Mouse (Mus musculus): ENCODE results near the gene Ppat. TPM values are rescaled to one million over a fixed set of nuclear protein-coding genes. Genes with fewer than 3 reads are reported as not detected.
A peak's percentile ranks its signal among the peaks of the same experiment; 100 is the strongest.
"Not testable (repeated sequence)": the region's sequence is repeated elsewhere in the genome, so short reads cannot be mapped to it uniquely, and the experiment has no call there.

Gene Ppat
- polyA plus RNA-seq, 1 experiment: 7.9 TPM

GRCm38 (mm10) chr5:76974207-76974553 is 22.8 kb upstream of the Ppat start:
- no peaks in the 10 kb centered on the region; the same call in 1 of the 2 replicates for H3K4me1 ChIP-seq (ENCODE audit: control insufficient read depth, insufficient read depth, low read length)
- TF ChIP-seq POLR2A (IDR thresholded peaks at IDR 0.05; ENCODE audit: borderline replicate concordance, insufficient read depth, low read length): no peak
- TF ChIP-seq CTCF (IDR thresholded peaks at IDR 0.05; ENCODE audit: borderline replicate concordance, insufficient read depth, low read depth, low read length): no peak
- no peak overlapping the region for H3K27ac ChIP-seq (ENCODE audit: insufficient read depth, low read length)
- DNase-seq: no peak
- H3K4me3 ChIP-seq (replicated peaks; ENCODE audit: insufficient read depth, low read depth, low read length): peak overlapping the region; percentile 70
- 2% methylated on average over 17 of the region's 17 CpGs for WGBS
- no peaks in the 10 kb centered on the region for H3K27me3 ChIP-seq (ENCODE audit: control insufficient read depth, insufficient read depth, low read length)

- no peak for DNase-seq
- Histone ChIP-seq H3K27ac (ENCODE audit: insufficient read depth, low read length) (no peak overlapping the region), H3K4me1 (ENCODE audit: control insufficient read depth, insufficient read depth, low read length) (no peaks in the 10 kb centered on the region; the same call in 1 of the 2 replicates), H3K4me3 (replicated peaks; ENCODE audit: insufficient read depth, low read depth, low read length) (peak overlapping the region; percentile 70), H3K27me3 (ENCODE audit: control insufficient read depth, insufficient read depth, low read length) (no peaks in the 10 kb centered on the region)
- TF ChIP-seq POLR2A (IDR thresholded peaks at IDR 0.05; ENCODE audit: borderline replicate concordance, insufficient read depth, low read length): no peak
- TF ChIP-seq CTCF (IDR thresholded peaks at IDR 0.05; ENCODE audit: borderline replicate concordance, insufficient read depth, low read depth, low read length): no peak
- WGBS: 67% methylated on average over 3 of the region's 3 CpGs
Measured at GRCm38 (mm10) chr5:76973488-76973887, 22.1 kb upstream of the Ppat start.

GRCm38 (mm10) chr5:76971115-76971514 is 19.7 kb upstream of the Ppat start:
- not testable (repeated sequence) for H3K4me3 ChIP-seq (replicated peaks; ENCODE audit: insufficient read depth, low read depth, low read length); H3K27ac ChIP-seq (ENCODE audit: insufficient read depth, low read length); H3K4me1 ChIP-seq (ENCODE audit: control insufficient read depth, insufficient read depth, low read length); DNase-seq; H3K27me3 ChIP-seq (ENCODE audit: control insufficient read depth, insufficient read depth, low read length)
- 89% methylated on average over 1 of the region's 1 CpGs for WGBS

- H3K4me3 ChIP-seq (replicated peaks; ENCODE audit: insufficient read depth, low read depth, low read length): no peak overlapping the region
- H3K27me3 ChIP-seq (ENCODE audit: control insufficient read depth, insufficient read depth, low read length): no peaks in the 10 kb centered on the region
- 15% methylated on average over 5 of the region's 5 CpGs for WGBS
- H3K27ac ChIP-seq (ENCODE audit: insufficient read depth, low read length): no peak overlapping the region
- TF ChIP-seq POLR2A (IDR thresholded peaks at IDR 0.05; ENCODE audit: borderline replicate concordance, insufficient read depth, low read length) (no peak), CTCF (IDR thresholded peaks at IDR 0.05; ENCODE audit: borderline replicate concordance, insufficient read depth, low read depth, low read length) (no peak)
- no peak for DNase-seq
- H3K4me1 ChIP-seq (ENCODE audit: control insufficient read depth, insufficient read depth, low read length): no peaks in the 10 kb centered on the region; the same call in 1 of the 2 replicates
Measured at GRCm38 (mm10) chr5:76969250-76969649, 17.9 kb upstream of the Ppat start.

GRCm38 (mm10) chr5:76964651-76965050 is 13.3 kb upstream of the Ppat start:
- no peak for DNase-seq
- 88% methylated on average over 3 of the region's 3 CpGs for WGBS
- no peak overlapping the region for H3K4me3 ChIP-seq (replicated peaks; ENCODE audit: insufficient read depth, low read depth, low read length)
- H3K4me1 ChIP-seq (ENCODE audit: control insufficient read depth, insufficient read depth, low read length): no peaks in the 10 kb centered on the region
- H3K27me3 ChIP-seq (ENCODE audit: control insufficient read depth, insufficient read depth, low read length): no peaks in the 10 kb centered on the region
- TF ChIP-seq CTCF (IDR thresholded peaks at IDR 0.05; ENCODE audit: borderline replicate concordance, insufficient read depth, low read depth, low read length): no peak
- no peak for TF ChIP-seq POLR2A (IDR thresholded peaks at IDR 0.05; ENCODE audit: borderline replicate concordance, insufficient read depth, low read length)
- no peak overlapping the region for H3K27ac ChIP-seq (ENCODE audit: insufficient read depth, low read length)

GRCm38 (mm10) chr5:76962545-76962944 is 11.2 kb upstream of the Ppat start:
- WGBS: 81% methylated on average over 11 of the region's 11 CpGs
- H3K4me1 ChIP-seq (ENCODE audit: control insufficient read depth, insufficient read depth, low read length): no peaks in the 10 kb centered on the region
- no peak overlapping the region for H3K27ac ChIP-seq (ENCODE audit: insufficient read depth, low read length)
- no peaks in the 10 kb centered on the region for H3K27me3 ChIP-seq (ENCODE audit: control insufficient read depth, insufficient read depth, low read length)
- no peak for DNase-seq
- H3K4me3 ChIP-seq (replicated peaks; ENCODE audit: insufficient read depth, low read depth, low read length): no peak overlapping the region
- TF ChIP-seq CTCF (IDR thresholded peaks at IDR 0.05; ENCODE audit: borderline replicate concordance, insufficient read depth, low read depth, low read length) (no peak), POLR2A (IDR thresholded peaks at IDR 0.05; ENCODE audit: borderline replicate concordance, insufficient read depth, low read length) (no peak)

GRCm38 (mm10) chr5:76959587-76959986 is 8.2 kb upstream of the Ppat start:
- no peak for TF ChIP-seq CTCF (IDR thresholded peaks at IDR 0.05; ENCODE audit: borderline replicate concordance, insufficient read depth, low read depth, low read length)
- Histone ChIP-seq H3K27ac (ENCODE audit: insufficient read depth, low read length) (no peak overlapping the region), H3K4me3 (replicated peaks; ENCODE audit: insufficient read depth, low read depth, low read length) (no peak overlapping the region), H3K27me3 (ENCODE audit: control insufficient read depth, insufficient read depth, low read length) (no peaks in the 10 kb centered on the region), H3K4me1 (ENCODE audit: control insufficient read depth, insufficient read depth, low read length) (no peaks in the 10 kb centered on the region)
- 84% methylated on average over 5 of the region's 5 CpGs for WGBS
- DNase-seq: no peak

- no peak overlapping the region for H3K4me3 ChIP-seq (replicated peaks; ENCODE audit: insufficient read depth, low read depth, low read length)
- WGBS: 94% methylated on average over 1 of the region's 1 CpGs
- H3K4me1 ChIP-seq (ENCODE audit: control insufficient read depth, insufficient read depth, low read length): no peaks in the 10 kb centered on the region
- DNase-seq: no peak
- TF ChIP-seq POLR2A (IDR thresholded peaks at IDR 0.05; ENCODE audit: borderline replicate concordance, insufficient read depth, low read length) (no peak), CTCF (IDR thresholded peaks at IDR 0.05; ENCODE audit: borderline replicate concordance, insufficient read depth, low read depth, low read length) (no peak)
- H3K27me3 ChIP-seq (ENCODE audit: control insufficient read depth, insufficient read depth, low read length): no peaks in the 10 kb centered on the region
- no peak overlapping the region for H3K27ac ChIP-seq (ENCODE audit: insufficient read depth, low read length)
Measured at GRCm38 (mm10) chr5:76957954-76958353, 6.6 kb upstream of the Ppat start.

- WGBS: 85% methylated on average over 4 of the region's 4 CpGs
- no peak for DNase-seq
- Histone ChIP-seq H3K27me3 (ENCODE audit: control insufficient read depth, insufficient read depth, low read length) (no peaks in the 10 kb centered on the region), H3K27ac (ENCODE audit: insufficient read depth, low read length) (no peak overlapping the region), H3K4me3 (replicated peaks; ENCODE audit: insufficient read depth, low read depth, low read length) (no peak overlapping the region), H3K4me1 (ENCODE audit: control insufficient read depth, insufficient read depth, low read length) (no peaks in the 10 kb centered on the region)
- TF ChIP-seq POLR2A (IDR thresholded peaks at IDR 0.05; ENCODE audit: borderline replicate concordance, insufficient read depth, low read length): no peak
- no peak for TF ChIP-seq CTCF (IDR thresholded peaks at IDR 0.05; ENCODE audit: borderline replicate concordance, insufficient read depth, low read depth, low read length)
Measured at GRCm38 (mm10) chr5:76955474-76955873, 4.1 kb upstream of the Ppat start.

Measured in cerebellum, adult 2 months (tissue).